Mouse (Mus musculus) brain, adult 10 weeks (tissue): Measurements from ENCODE around the gene Myo1h. TPM values are rescaled to one million over a fixed set of nuclear protein-coding genes. Genes with fewer than 3 reads are reported as not detected.

ENCODE experiments used
- polyA plus RNA-seq: library from polyadenylated mRNA; stranded (reverse); fragments of 350-450 nt; fragmentation: Illumina TruSeq; extraction: RNeasy Lipid Tissue Mini Kit (QIAGEN cat#74804); gene quantifications from one replicate; pipeline ENCODE4 v1.2.3, GENCODE M21; 2015; ENCODE audit warnings: low read depth, low replicate concordance

Gene Myo1h
- polyA plus RNA-seq, result 3.1 TPM

GRCm38 (mm10) chr5:114288874-114289273 is at the start of gene Myo1h:
TSS of gene Myo1h (plus strand) at chr5:114289166.

DNA sequence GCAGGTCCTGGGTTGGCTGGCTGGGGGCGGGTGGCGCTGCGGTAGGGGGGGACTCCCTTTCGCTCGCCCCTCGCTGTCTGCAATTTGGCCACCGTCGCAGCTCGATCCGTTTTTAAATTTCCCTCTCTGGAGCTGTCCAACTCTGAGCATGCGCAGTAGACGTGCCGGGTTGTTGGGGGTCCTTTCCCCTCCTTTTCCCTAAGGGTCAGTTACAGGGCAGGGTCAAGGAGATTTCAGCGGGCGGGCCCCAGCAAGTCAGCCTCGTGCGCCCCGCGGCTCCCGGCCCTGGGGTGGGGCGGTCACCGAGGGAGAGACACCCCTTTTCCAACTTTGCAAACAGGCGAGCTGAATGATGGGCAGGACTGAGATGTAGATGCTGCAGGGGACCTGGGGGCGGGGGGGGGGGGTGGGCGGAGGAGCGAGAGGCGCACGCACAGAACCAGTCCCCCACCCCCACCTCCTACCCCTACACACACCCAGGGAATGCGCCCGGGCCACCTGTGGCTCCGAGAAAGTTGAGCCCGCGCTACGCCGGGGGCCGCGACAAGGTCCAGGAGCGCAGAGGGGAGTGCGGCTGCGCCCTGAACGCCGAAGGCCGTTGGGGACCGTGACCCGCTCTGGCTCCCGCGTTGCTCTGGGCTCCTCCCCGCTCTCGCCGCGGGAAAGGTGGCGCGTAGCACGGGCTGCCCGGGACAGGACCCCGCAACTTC is 15.1 kb upstream of the Myo1h start, which contains the start of gene Foxn4:
TSS of gene Foxn4 (minus strand) at position 115 of the 710 bp plus-strand sequence.

GRCm38 (mm10) chr5:114380209-114381012 is 91.4 kb downstream of the Myo1h start, which contains the start of the genes Kctd10 and Ube3b:
TSS of gene Kctd10 (minus strand) at chr5:114380508.
TSS of gene Ube3b (plus strand) at chr5:114380607.

Other genes with a start within 250 kb of the Myo1h start
- gene Usp30, start 223.7 kb upstream of the Myo1h start, polyA plus RNA-seq, result 28.1 TPM
- 114 TPM for gene Svop, start 197.6 kb upstream of the Myo1h start, polyA plus RNA-seq
- gene Alkbh2, start 160.9 kb upstream of the Myo1h start, polyA plus RNA-seq, result 7.9 TPM
- gene Ung, start 158.8 kb upstream of the Myo1h start, polyA plus RNA-seq, result 3.0 TPM
- gene Acacb, start 142.6 kb upstream of the Myo1h start, polyA plus RNA-seq, result 2.1 TPM
- not detected for gene Foxn4, start 15.4 kb upstream of the Myo1h start, polyA plus RNA-seq
- gene Kctd10, start 91.3 kb downstream of the Myo1h start, polyA plus RNA-seq, result 46.0 TPM
- gene Ube3b, start 91.4 kb downstream of the Myo1h start, polyA plus RNA-seq, result 58.6 TPM
- gene Mmab, start 154.9 kb downstream of the Myo1h start, polyA plus RNA-seq, result 24.0 TPM
- gene Mvk, start 155.1 kb downstream of the Myo1h start, polyA plus RNA-seq, result 29.3 TPM